In genomic region chr4:141643118-141643855, GRCm38 (mm10) we compare ENCODE assay signal across 8 mouse cellular contexts. TPM values are rescaled to one million over a fixed set of nuclear protein-coding genes. Genes with fewer than 3 reads are reported as not detected.
A peak's percentile ranks its signal among the peaks of the same experiment; 100 is the strongest.
DNase-seq lines count a peak whose midpoint lies in the region; ATAC-seq and TF ChIP-seq lines count a peak whose summit lies in the region.

No protein-coding gene starts in this region.

- DNase-seq in hindbrain, embryonic 11.5 days (ENCODE audit: low spot score), result no peak
- peak; percentile 80 to 81 for DNase-seq in cerebellum, postnatal 14 days
- peak; percentile 86 for DNase-seq in kidney, postnatal 0 days (ENCODE audit: low spot score)
- peak; percentile 94 for DNase-seq in lung, embryonic 14.5 days
- DNase-seq in stomach, postnatal 0 days (ENCODE audit: low spot score), result no peak
- DNase-seq in spleen, postnatal 4 days (ENCODE audit: low spot score in 2 of 2), result no peak

- peaks cover 18% of the 10 kb centered on the region for H3K4me1 ChIP-seq in hindbrain, embryonic 13.5 days (replicated peaks)
- no peaks in the 10 kb centered on the region for H3K4me1 ChIP-seq in hindbrain, embryonic 11.5 days (replicated peaks; ENCODE audit: control insufficient read depth, insufficient read depth, low read length)
- peaks cover 30% of the 10 kb centered on the region for H3K4me1 ChIP-seq in heart, embryonic 12.5 days (replicated peaks)
- peaks cover 11% of the 10 kb centered on the region for H3K4me1 ChIP-seq in kidney, postnatal 0 days (replicated peaks; ENCODE audit: insufficient read depth, low read length)
- peaks cover 11% of the 10 kb centered on the region for H3K4me1 ChIP-seq in lung, embryonic 14.5 days (ENCODE audit: insufficient read depth)
- H3K4me1 ChIP-seq in stomach, postnatal 0 days (replicated peaks; ENCODE audit: control insufficient read depth, insufficient read depth), result no peaks in the 10 kb centered on the region

- H3K9ac ChIP-seq in hindbrain, embryonic 13.5 days, result no peak overlapping the region
- H3K9ac ChIP-seq in hindbrain, embryonic 11.5 days (ENCODE audit: low read depth, low read length), result no peak overlapping the region
- H3K9ac ChIP-seq in heart, embryonic 12.5 days, result peak overlapping the region; percentile 43; the same call in 1 of the 2 replicates
- H3K9ac ChIP-seq in kidney, postnatal 0 days (ENCODE audit: low read depth, low read length), result no peak overlapping the region
- H3K9ac ChIP-seq in lung, embryonic 14.5 days, result no peak overlapping the region
- H3K9ac ChIP-seq in stomach, postnatal 0 days (ENCODE audit: low read length), result no peak overlapping the region; the same call in 1 of the 2 replicates

- no peak for TF ChIP-seq CTCF in kidney, postnatal 0 days (IDR thresholded peaks at IDR 0.05; ENCODE audit: low read depth)
- TF ChIP-seq CTCF in lung, embryonic 14.5 days (IDR thresholded peaks at IDR 0.05; ENCODE audit: low read depth), result no peak
- no peak for TF ChIP-seq CTCF in stomach, postnatal 0 days (IDR thresholded peaks at IDR 0.05; ENCODE audit: low read depth)

- peaks cover 51% of the 10 kb centered on the region for H3K36me3 ChIP-seq in hindbrain, embryonic 13.5 days
- H3K36me3 ChIP-seq in hindbrain, embryonic 11.5 days (ENCODE audit: control insufficient read depth, insufficient read depth, low read length), result no peaks in the 10 kb centered on the region
- peaks cover 60% of the 10 kb centered on the region for H3K36me3 ChIP-seq in heart, embryonic 12.5 days
- peaks cover 9% of the 10 kb centered on the region; the same call in 1 of the 2 replicates for H3K36me3 ChIP-seq in kidney, postnatal 0 days (ENCODE audit: insufficient read depth, low read length)
- H3K36me3 ChIP-seq in lung, embryonic 14.5 days (ENCODE audit: insufficient read depth), result peaks cover 42% of the 10 kb centered on the region
- peaks cover 5% of the 10 kb centered on the region for H3K36me3 ChIP-seq in stomach, postnatal 0 days (ENCODE audit: control insufficient read depth, insufficient read depth, low read length)

- H3K27me3 ChIP-seq in hindbrain, embryonic 13.5 days, result no peaks in the 10 kb centered on the region
- H3K27me3 ChIP-seq in hindbrain, embryonic 11.5 days (ENCODE audit: control insufficient read depth, insufficient read depth, low read length), result no peaks in the 10 kb centered on the region
- no peaks in the 10 kb centered on the region for H3K27me3 ChIP-seq in heart, embryonic 12.5 days (replicated peaks)
- H3K27me3 ChIP-seq in kidney, postnatal 0 days (ENCODE audit: insufficient read depth, low read length), result no peaks in the 10 kb centered on the region
- H3K27me3 ChIP-seq in lung, embryonic 14.5 days (ENCODE audit: insufficient read depth, low read length), result no peaks in the 10 kb centered on the region
- no peaks in the 10 kb centered on the region for H3K27me3 ChIP-seq in stomach, postnatal 0 days (ENCODE audit: control insufficient read depth, insufficient read depth, low read length)

- TF ChIP-seq EP300 in stomach, postnatal 0 days (optimal IDR thresholded peaks at IDR 0.05), result no peak

- no peaks in the 10 kb centered on the region for H3K9me3 ChIP-seq in hindbrain, embryonic 13.5 days
- no peaks in the 10 kb centered on the region for H3K9me3 ChIP-seq in hindbrain, embryonic 11.5 days (ENCODE audit: control insufficient read depth, low read length)
- peaks cover 6% of the 10 kb centered on the region; the same call in 1 of the 2 replicates for H3K9me3 ChIP-seq in heart, embryonic 12.5 days (replicated peaks)
- H3K9me3 ChIP-seq in kidney, postnatal 0 days (replicated peaks; ENCODE audit: low read length), result no peaks in the 10 kb centered on the region
- no peaks in the 10 kb centered on the region for H3K9me3 ChIP-seq in lung, embryonic 14.5 days (ENCODE audit: low read depth, low read length)
- no peaks in the 10 kb centered on the region for H3K9me3 ChIP-seq in stomach, postnatal 0 days (ENCODE audit: control insufficient read depth, low read length)

- no peak overlapping the region for H3K4me3 ChIP-seq in hindbrain, embryonic 13.5 days
- H3K4me3 ChIP-seq in hindbrain, embryonic 11.5 days (ENCODE audit: low read depth, low read length), result no peak overlapping the region
- no peak overlapping the region for H3K4me3 ChIP-seq in heart, embryonic 12.5 days
- no peak overlapping the region for H3K4me3 ChIP-seq in kidney, postnatal 0 days (replicated peaks; ENCODE audit: low read depth, low read length)
- no peak overlapping the region for H3K4me3 ChIP-seq in lung, embryonic 14.5 days (ENCODE audit: low read depth, low read length)
- H3K4me3 ChIP-seq in stomach, postnatal 0 days (ENCODE audit: low read depth, low read length), result no peak overlapping the region

- peak overlapping the region; percentile 86 for H3K27ac ChIP-seq in hindbrain, embryonic 13.5 days
- H3K27ac ChIP-seq in hindbrain, embryonic 11.5 days (ENCODE audit: low read depth, low read length), result no peak overlapping the region
- peak overlapping the region; percentile 88 for H3K27ac ChIP-seq in heart, embryonic 12.5 days (ENCODE audit: poor library complexity, severe bottlenecking)
- peak overlapping the region; percentile 76 for H3K27ac ChIP-seq in kidney, postnatal 0 days
- peak overlapping the region; percentile 87 for H3K27ac ChIP-seq in lung, embryonic 14.5 days (ENCODE audit: low read depth)
- H3K27ac ChIP-seq in stomach, postnatal 0 days (replicated peaks), result peak overlapping the region; percentile 56; the same call in 1 of the 2 replicates

- H3K4me2 ChIP-seq in hindbrain, embryonic 13.5 days, result 0 out of 2 replicates have a peak overlapping the region, but pooled peaks have one; percentile 15
- no peak overlapping the region for H3K4me2 ChIP-seq in hindbrain, embryonic 11.5 days (replicated peaks; ENCODE audit: low read depth, low read length)
- H3K4me2 ChIP-seq in heart, embryonic 12.5 days, result peak overlapping the region; percentile 32; the same call in 1 of the 2 replicates
- no peak overlapping the region for H3K4me2 ChIP-seq in kidney, postnatal 0 days (ENCODE audit: low read length)
- peak overlapping the region; percentile 44 for H3K4me2 ChIP-seq in lung, embryonic 14.5 days
- H3K4me2 ChIP-seq in stomach, postnatal 0 days (replicated peaks; ENCODE audit: low read depth), result no peak overlapping the region

- 32% methylated on average over 7 of the region's 7 CpGs for WGBS in hindbrain, embryonic 13.5 days
- WGBS in hindbrain, embryonic 11.5 days, result 75% methylated on average over 7 of the region's 7 CpGs
- 21% methylated on average over 7 of the region's 7 CpGs for WGBS in heart, embryonic 12.5 days
- WGBS in kidney, postnatal 0 days, result 17% methylated on average over 7 of the region's 7 CpGs
- 23% methylated on average over 7 of the region's 7 CpGs for WGBS in lung, embryonic 14.5 days
- 32% methylated on average over 7 of the region's 7 CpGs for WGBS in stomach, postnatal 0 days

- ATAC-seq in hindbrain, embryonic 13.5 days (ENCODE audit: low FRiP score), result peak; percentile 67; the same call in 1 of the 2 replicates
- no peak for ATAC-seq in hindbrain, embryonic 11.5 days (ENCODE audit: low FRiP score)
- ATAC-seq in heart, embryonic 12.5 days (ENCODE audit: insufficient number of reproducible peaks, low FRiP score), result peak; percentile 69
- ATAC-seq in kidney, postnatal 0 days (replicated peaks; ENCODE audit: low FRiP score, low read depth), result peak; percentile 29; the same call in 1 of the 2 replicates
- ATAC-seq in lung, embryonic 14.5 days (ENCODE audit: insufficient read depth), result peak; percentile 90
- ATAC-seq in stomach, postnatal 0 days (ENCODE audit: low FRiP score, low TSS enrichment), result no peak

RNA-seq across cellular contexts. Expression of gene Slc25a34, which starts 19.7 kb away (rescaled TPM):
- polyA plus RNA-seq in hindbrain, embryonic 13.5 days (2015; fragmentation: Nextera tagmentation; extraction: Ambion mirVana), result 0.26 TPM in 1 of 2 replicates, not detected in the other
- polyA plus RNA-seq in hindbrain, embryonic 11.5 days (2014; fragmentation: Nextera tagmentation; extraction: Ambion mirVana), result not detected in 2 replicates
- 0.21 and 0.24 TPM in 2 replicates for polyA plus RNA-seq in heart, embryonic 12.5 days (2016; fragmentation: Nextera tagmentation; extraction: Ambion mirVana)
- polyA plus RNA-seq in kidney, postnatal 0 days (2015; fragmentation: Nextera tagmentation; extraction: Ambion mirVana), result 1.9 and 2.3 TPM in 2 replicates
- polyA plus RNA-seq in lung, embryonic 14.5 days (2014; fragmentation: Nextera tagmentation; extraction: Ambion mirVana), result not detected in 2 replicates
- 1.6 and 1.8 TPM in 2 replicates for polyA plus RNA-seq in stomach, postnatal 0 days (2015; fragmentation: Nextera tagmentation; extraction: Ambion mirVana)

RNA-seq across cellular contexts. Expression of gene Plekhm2, which starts 21.4 kb away (rescaled TPM):
- polyA plus RNA-seq in hindbrain, embryonic 13.5 days (2015; fragmentation: Nextera tagmentation; extraction: Ambion mirVana), result 6.9 and 8.2 TPM in 2 replicates
- 2.5 and 3.0 TPM in 2 replicates for polyA plus RNA-seq in hindbrain, embryonic 11.5 days (2014; fragmentation: Nextera tagmentation; extraction: Ambion mirVana)
- polyA plus RNA-seq in heart, embryonic 12.5 days (2016; fragmentation: Nextera tagmentation; extraction: Ambion mirVana), result 6.1 and 6.2 TPM in 2 replicates
- 6.0 and 6.2 TPM in 2 replicates for polyA plus RNA-seq in kidney, postnatal 0 days (2015; fragmentation: Nextera tagmentation; extraction: Ambion mirVana)
- 5.1 and 5.4 TPM in 2 replicates for polyA plus RNA-seq in lung, embryonic 14.5 days (2014; fragmentation: Nextera tagmentation; extraction: Ambion mirVana)
- polyA plus RNA-seq in stomach, postnatal 0 days (2015; fragmentation: Nextera tagmentation; extraction: Ambion mirVana), result 3.5 and 4.3 TPM in 2 replicates

RNA-seq across cellular contexts. Expression of gene Tmem82, which starts 24.9 kb away (rescaled TPM):
- polyA plus RNA-seq in hindbrain, embryonic 13.5 days (2015; fragmentation: Nextera tagmentation; extraction: Ambion mirVana), result 0.25 and 0.43 TPM in 2 replicates
- polyA plus RNA-seq in hindbrain, embryonic 11.5 days (2014; fragmentation: Nextera tagmentation; extraction: Ambion mirVana), result 0.33 and 0.52 TPM in 2 replicates
- polyA plus RNA-seq in heart, embryonic 12.5 days (2016; fragmentation: Nextera tagmentation; extraction: Ambion mirVana), result 0.19 and 0.37 TPM in 2 replicates
- polyA plus RNA-seq in kidney, postnatal 0 days (2015; fragmentation: Nextera tagmentation; extraction: Ambion mirVana), result 7.7 and 9.5 TPM in 2 replicates
- 0.38 and 0.50 TPM in 2 replicates for polyA plus RNA-seq in lung, embryonic 14.5 days (2014; fragmentation: Nextera tagmentation; extraction: Ambion mirVana)
- polyA plus RNA-seq in stomach, postnatal 0 days (2015; fragmentation: Nextera tagmentation; extraction: Ambion mirVana), result 2.2 and 2.3 TPM in 2 replicates

RNA-seq across cellular contexts. Expression of gene Fblim1, which starts 37.4 kb away (rescaled TPM):
- polyA plus RNA-seq in hindbrain, embryonic 13.5 days (2015; fragmentation: Nextera tagmentation; extraction: Ambion mirVana), result 41.0 and 43.3 TPM in 2 replicates
- 29.1 and 31.1 TPM in 2 replicates for polyA plus RNA-seq in hindbrain, embryonic 11.5 days (2014; fragmentation: Nextera tagmentation; extraction: Ambion mirVana)
- 70.1 and 70.6 TPM in 2 replicates for polyA plus RNA-seq in heart, embryonic 12.5 days (2016; fragmentation: Nextera tagmentation; extraction: Ambion mirVana)
- 58.1 and 64.6 TPM in 2 replicates for polyA plus RNA-seq in kidney, postnatal 0 days (2015; fragmentation: Nextera tagmentation; extraction: Ambion mirVana)
- 83.6 and 89.2 TPM in 2 replicates for polyA plus RNA-seq in lung, embryonic 14.5 days (2014; fragmentation: Nextera tagmentation; extraction: Ambion mirVana)
- polyA plus RNA-seq in stomach, postnatal 0 days (2015; fragmentation: Nextera tagmentation; extraction: Ambion mirVana), result 45.1 and 49.2 TPM in 2 replicates

RNA-seq across cellular contexts. Expression of gene Rsc1a1, which starts 42.1 kb away (rescaled TPM):
- polyA plus RNA-seq in hindbrain, embryonic 13.5 days (2015; fragmentation: Nextera tagmentation; extraction: Ambion mirVana), result 0.44 and 2.8 TPM in 2 replicates
- polyA plus RNA-seq in hindbrain, embryonic 11.5 days (2014; fragmentation: Nextera tagmentation; extraction: Ambion mirVana), result 1.9 and 2.0 TPM in 2 replicates
- polyA plus RNA-seq in heart, embryonic 12.5 days (2016; fragmentation: Nextera tagmentation; extraction: Ambion mirVana), result 0.82 TPM in 1 of 2 replicates, not detected in the other
- polyA plus RNA-seq in kidney, postnatal 0 days (2015; fragmentation: Nextera tagmentation; extraction: Ambion mirVana), result not detected in 2 replicates
- 0.38 and 3.2 TPM in 2 replicates for polyA plus RNA-seq in lung, embryonic 14.5 days (2014; fragmentation: Nextera tagmentation; extraction: Ambion mirVana)
- polyA plus RNA-seq in stomach, postnatal 0 days (2015; fragmentation: Nextera tagmentation; extraction: Ambion mirVana), result not detected in 2 replicates

Comparison
In these comparisons a context has a peak if more than half of its experiments do, and no peak if none do; other contexts are left out.
1. ATAC-seq: peak in hindbrain, embryonic 13.5 days (single experiment), heart, embryonic 12.5 days (single experiment), kidney, postnatal 0 days (single experiment) and lung, embryonic 14.5 days (single experiment); none in hindbrain, embryonic 11.5 days (single experiment) and stomach, postnatal 0 days (single experiment).
2. H3K4me2 ChIP-seq: peak in hindbrain, embryonic 13.5 days (single experiment), heart, embryonic 12.5 days (single experiment) and lung, embryonic 14.5 days (single experiment); none in hindbrain, embryonic 11.5 days (single experiment), kidney, postnatal 0 days (single experiment) and stomach, postnatal 0 days (single experiment).
3. DNase-seq: peak in cerebellum, postnatal 14 days (2 of 2), kidney, postnatal 0 days (single experiment) and lung, embryonic 14.5 days (single experiment); none in hindbrain, embryonic 11.5 days (single experiment), stomach, postnatal 0 days (single experiment) and spleen, postnatal 4 days (0 of 2).